Mouse (Mus musculus) ES-E14 (cell line): ENCODE results near the gene Pde12. TPM values are rescaled to one million over a fixed set of nuclear protein-coding genes. Genes with fewer than 3 reads are reported as not detected.
"Not testable (repeated sequence)": the region's sequence is repeated elsewhere in the genome, so short reads cannot be mapped to it uniquely, and the experiment has no call there.

Source experiments
- DNase-seq: peaks from one replicate; pipeline ENCODE4 v3.0.0-alpha.2; 2013; ENCODE audit warnings: low read depth, low spot score
- H3K27ac ChIP-seq: 2 replicates; pipeline ENCODE4 v1.5.1; 2012; ENCODE audit warnings: low read depth, mild to moderate bottlenecking, low read length, moderate library complexity, mixed read lengths; ENCODE audit not compliant: poor library complexity, insufficient read depth, severe bottlenecking
- H3K36me3 ChIP-seq: 2 replicates; pipeline ENCODE4 v1.6.1; 2012; ENCODE audit warnings: mild to moderate bottlenecking, low read length, moderate library complexity, mixed read lengths; ENCODE audit not compliant: control insufficient read depth, poor library complexity, insufficient read depth, severe bottlenecking
- H3K4me1 ChIP-seq, 2 experiments: fragments of 150-350 bp in 1 of 2; sonication (generic) in 1 of 2; 2 replicates each; pipeline ENCODE4 v1.6.1; 2012; ENCODE audit warnings: low read length in 2 of 2, mild to moderate bottlenecking in 1 of 2, mixed read lengths in 1 of 2; ENCODE audit not compliant: control insufficient read depth in 2 of 2, insufficient read depth in 2 of 2, poor library complexity in 1 of 2
- H3K4me3 ChIP-seq, 2 experiments: fragments of 150-350 bp in 1 of 2; sonication (generic) in 1 of 2; 2 replicates each; pipeline ENCODE4 v1.5.1; 2012; ENCODE audit warnings: low read length in 2 of 2, low read depth in 1 of 2, mild to moderate bottlenecking in 1 of 2, mixed read lengths in 1 of 2; ENCODE audit not compliant: insufficient read depth in 1 of 2, poor library complexity in 1 of 2, severe bottlenecking in 1 of 2
- H3K9ac ChIP-seq: 2 replicates; pipeline ENCODE4 v1.6.1; 2012; ENCODE audit warnings: low read depth, mild to moderate bottlenecking, low read length, mixed read lengths; ENCODE audit not compliant: poor library complexity, insufficient read depth, severe bottlenecking
- H3K9me3 ChIP-seq: fragments of 150-350 bp; sonication (generic); 2 replicates; pipeline ENCODE4 v1.6.1; 2012; ENCODE audit warnings: low read depth, mild to moderate bottlenecking, low read length; ENCODE audit not compliant: control insufficient read depth, insufficient read depth
- CHD2 ChIP-seq: IDR thresholded peaks from 2 replicates; pipeline ENCODE4 v1.6.1; 2014; ENCODE audit warnings: mild to moderate bottlenecking, low read depth, low read length, inconsistent platforms
- HCFC1 ChIP-seq: IDR thresholded peaks from 2 replicates; pipeline ENCODE4 v1.6.1; 2012; ENCODE audit warnings: low read length, inconsistent platforms, borderline replicate concordance; ENCODE audit not compliant: insufficient read depth
- MAFK ChIP-seq: IDR thresholded peaks from 2 replicates; pipeline ENCODE4 v1.6.1; 2014; ENCODE audit warnings: mild to moderate bottlenecking, low read depth, low read length, inconsistent platforms; ENCODE audit not compliant: insufficient read depth
- ZC3H11A ChIP-seq: IDR thresholded peaks from 2 replicates; pipeline ENCODE4 v1.6.1; 2012; ENCODE audit warnings: low read depth, mild to moderate bottlenecking, inconsistent platforms, low read length, borderline replicate concordance
- ZNF384 ChIP-seq: IDR thresholded peaks from 2 replicates; pipeline ENCODE4 v1.6.1; 2012; ENCODE audit warnings: low read depth, low read length, inconsistent platforms
- in situ Hi-C, 2 experiments: fragments of 600-800 bp; cut with MboI; formaldehyde crosslinking; loops; one replicate each; pipeline ENCODE4 v1.15.1; 2025; ENCODE audit warnings: low sequenced_read_pairs in 2 of 2, inconsistent platforms in 1 of 2; ENCODE audit not compliant: unreplicated experiment in 2 of 2
- total RNA-seq: library from RNA; depleted of rRNA; stranded (reverse); fragments of 300-350 nt; gene quantifications from 2 replicates; pipeline ENCODE4 v1.2.3, GENCODE M21; 2012; rRNA removed

The Pde12 gene
- total RNA-seq = 9.8 and 12.0 TPM in 2 replicates

- peak within 1 kb of the TSS; percentile 92 for H3K9ac ChIP-seq
- H3K4me3 ChIP-seq = peak within 1 kb of the TSS; percentile 90 to 99
- 0 out of 4 replicates have a peak, but pooled peaks cover 0 to 4% of the 10 kb centered on the region in 2 experiments for H3K4me1 ChIP-seq
- in situ Hi-C loops = no loop called here
- no peak for TF ChIP-seq CHD2
- TF ChIP-seq ZC3H11A = peak; percentile 100
- no peak for TF ChIP-seq MAFK
- peak; percentile 68 for TF ChIP-seq HCFC1
- TF ChIP-seq ZNF384 = no peak
- peak; percentile 80 for DNase-seq
- H3K36me3 ChIP-seq = peaks cover 6% of the 10 kb centered on the region
- no peaks in the 10 kb centered on the region for H3K9me3 ChIP-seq
- peak within 1 kb of the TSS; percentile 77 for H3K27ac ChIP-seq
Observed at GRCm38 (mm10) chr14:26669292-26670073, at the start of gene Pde12. TSS of gene Pde12 (minus strand) at chr14:26669883.

GRCm38 (mm10) chr14:26705246-26705645 is 35.6 kb upstream of the Pde12 start:
- H3K4me3 ChIP-seq = peak overlapping the region in 1 of 2 experiments; percentile 74; a peak in 2 of 4 replicates
- H3K36me3 ChIP-seq, H3K27ac ChIP-seq, DNase-seq, H3K9me3 ChIP-seq, H3K4me1 ChIP-seq, in situ Hi-C loops, H3K9ac ChIP-seq: not testable (repeated sequence)
- 0 out of 2 replicates have a peak, but pooled peaks have one; percentile 10 for TF ChIP-seq ZC3H11A

GRCm38 (mm10) chr14:26697912-26698311 is 28.2 kb upstream of the Pde12 start:
- H3K36me3 ChIP-seq = no peaks in the 10 kb centered on the region
- DNase-seq = no peak
- TF ChIP-seq ZC3H11A (peak; percentile 58; the same call in 1 of the 2 replicates), ZNF384 (peak; percentile 95), MAFK (no peak)
- H3K4me1 ChIP-seq = no peaks in the 10 kb centered on the region
- no peak overlapping the region for H3K4me3 ChIP-seq
- no peak overlapping the region for H3K27ac ChIP-seq
- in situ Hi-C loops = no loop called here
- no peak overlapping the region for H3K9ac ChIP-seq
- H3K9me3 ChIP-seq = no peaks in the 10 kb centered on the region

DNA sequence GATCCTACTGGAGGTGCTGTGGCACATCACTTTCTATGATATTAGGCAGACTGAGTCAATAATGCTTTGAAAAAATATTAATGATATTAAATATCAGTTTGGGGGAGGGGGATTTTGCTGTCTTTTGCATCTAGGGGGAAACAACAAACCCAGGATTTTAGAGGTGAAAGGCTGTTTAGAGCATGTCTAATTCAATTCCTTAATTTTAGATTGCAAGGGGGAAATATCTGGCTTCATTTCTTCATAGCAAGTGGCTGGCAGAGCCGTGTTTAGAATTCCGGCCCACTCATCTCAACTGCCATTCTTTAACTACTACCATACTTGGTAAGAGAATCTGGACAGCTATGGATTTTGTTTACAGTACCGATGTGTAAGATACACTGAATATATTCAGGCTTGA is 23.3 kb upstream of the Pde12 start, which contains the start of gene Dnah12:
Gene Dnah12, plus strand, starts transcription at position 301 of the 400 bp plus-strand sequence.
- no peak for DNase-seq
- Histone ChIP-seq H3K9ac (no peak within 1 kb of the TSS), H3K4me3 (no peak within 1 kb of the TSS), H3K9me3 (no peaks in the 10 kb centered on the region), H3K27ac (no peak within 1 kb of the TSS), H3K36me3 (no peaks in the 10 kb centered on the region), H3K4me1 (no peaks in the 10 kb centered on the region)
- in situ Hi-C loops = no loop called here
- no peak for TF ChIP-seq MAFK
- no peak for TF ChIP-seq CHD2
- no peak for TF ChIP-seq ZC3H11A
- TF ChIP-seq ZNF384 = no peak
- TF ChIP-seq HCFC1 = no peak
